Mouse (Mus musculus) lung, adult 2 months (tissue): ENCODE results near the gene Eefsec.

Experiments
- CTCF ChIP-seq: fragments of 200-500 bp; IDR thresholded peaks from 2 replicates; pipeline ENCODE4 v1.5.1; 2011; ENCODE audit warnings: mild to moderate bottlenecking, low read length, control low read depth; ENCODE audit not compliant: insufficient read depth
- POLR2A ChIP-seq: fragments of 200-500 bp; IDR thresholded peaks from 2 replicates; pipeline ENCODE4 v1.6.1; 2011; ENCODE audit warnings: low read depth, mild to moderate bottlenecking, control low read depth, low read length, borderline replicate concordance; ENCODE audit errors: extremely low read depth

- TF ChIP-seq CTCF (no peak), POLR2A (no peak)
Observed at GRCm38 (mm10) chr6:88361096-88361495, 85.2 kb downstream of the Eefsec start.
